Mouse (Mus musculus) intestine, postnatal 0 days (tissue): ENCODE data around the gene Cdk17. TPM values are rescaled to one million over a fixed set of nuclear protein-coding genes. Genes with fewer than 3 reads are reported as not detected.
A peak's percentile ranks its signal among the peaks of the same experiment; 100 is the strongest.

Experiments used
- ATAC-seq: fragments of 200-750 bp; cut with Nextera tagmentation; 2 replicates; pipeline ENCODE4 v1.8.0; 2017; ENCODE audit warnings: mild to moderate bottlenecking, moderate TSS enrichment, moderate library complexity
- H3K27ac ChIP-seq: fragments of 300-500 bp; sonication (generic); 2 replicates; pipeline ENCODE4 v1.5.1; 2014; ENCODE audit warnings: mild to moderate bottlenecking, low read depth, low read length, moderate library complexity
- H3K27me3 ChIP-seq: fragments of 300-500 bp; sonication (generic); replicated peaks from 2 replicates; pipeline ENCODE4 v1.6.1; 2014; ENCODE audit warnings: low read length, mixed read lengths; ENCODE audit not compliant: control insufficient read depth, insufficient read depth
- H3K36me3 ChIP-seq: fragments of 300-500 bp; sonication (generic); 2 replicates; pipeline ENCODE4 v1.6.1; 2014; ENCODE audit warnings: mild to moderate bottlenecking, moderate library complexity; ENCODE audit not compliant: control insufficient read depth, insufficient read depth
- H3K4me1 ChIP-seq: fragments of 300-500 bp; sonication (generic); replicated peaks from 2 replicates; pipeline ENCODE4 v1.6.1; 2014; ENCODE audit warnings: antibody characterized with exemption, low read length, mixed read lengths; ENCODE audit not compliant: control insufficient read depth, insufficient read depth
- H3K4me2 ChIP-seq: fragments of 300-500 bp; sonication (generic); replicated peaks from 2 replicates; pipeline ENCODE4 v1.6.1; 2014; ENCODE audit warnings: low read depth, mild to moderate bottlenecking, moderate library complexity
- H3K4me3 ChIP-seq: fragments of 300-500 bp; sonication (generic); 2 replicates; pipeline ENCODE4 v1.5.1; 2014; ENCODE audit warnings: low read depth, low read length
- H3K9ac ChIP-seq: fragments of 300-500 bp; sonication (generic); 2 replicates; pipeline ENCODE4 v1.6.1; 2014; ENCODE audit warnings: mild to moderate bottlenecking, low read depth, low read length
- H3K9me3 ChIP-seq: fragments of 300-500 bp; sonication (generic); 2 replicates; pipeline ENCODE4 v1.6.1; 2016; ENCODE audit warnings: mixed run types; ENCODE audit not compliant: control insufficient read depth
- CTCF ChIP-seq: sonication (generic); IDR thresholded peaks from 2 replicates; pipeline ENCODE4 v1.5.1; 2016; ENCODE audit warnings: low read depth, mild to moderate bottlenecking, control low read depth, antibody characterized with exemption, moderate library complexity
- WGBS: fragments of 180-500 bp; shearing (Covaris S2); extraction: QIAGEN DNeasy Blood & Tissue Kit; methylation state at CpG from one replicate; pipeline ENCODE4 v1.1.7; 2014; 5-methylcytosine and 5-hydroxymethylcytosine counted together
- polyA plus RNA-seq: library from polyadenylated mRNA; unstranded; fragments of >200 nt; fragmentation: Nextera tagmentation; extraction: Ambion mirVana; gene quantifications from 2 replicates; pipeline ENCODE4 v1.2.1, GENCODE M21; 2015

Cdk17 gene
- polyA plus RNA-seq, 1 experiment from 2014 or later: 8.2 TPM

- 82% methylated on average over 3 of the region's 3 CpGs for WGBS
- TF ChIP-seq CTCF: no peak
Observed at GRCm38 (mm10) chr10:93138730-93139129, 21.9 kb upstream of the Cdk17 start.

GRCm38 (mm10) chr10:93140778-93141177 is 19.9 kb upstream of the Cdk17 start:
- Histone ChIP-seq H3K9ac (no peak overlapping the region), H3K9me3 (no peaks in the 10 kb centered on the region), H3K4me2 (no peak overlapping the region), H3K27ac (no peak overlapping the region), H3K4me3 (no peak overlapping the region), H3K36me3 (no peaks in the 10 kb centered on the region), H3K27me3 (no peaks in the 10 kb centered on the region), H3K4me1 (no peaks in the 10 kb centered on the region; the same call in 1 of the 2 replicates)
- ATAC-seq: no peak
- TF ChIP-seq CTCF: no peak
- whole genome bisulfite sequencing: 57% methylated on average over 4 of the region's 4 CpGs

More at GRCm38 (mm10) chr10:93138730-93139129, 21.9 kb upstream of the Cdk17 start:
- no peak for ATAC-seq
- H3K27ac ChIP-seq: no peak overlapping the region
- H3K4me3 ChIP-seq: no peak overlapping the region
- H3K36me3 ChIP-seq: no peaks in the 10 kb centered on the region
- no peak overlapping the region for H3K9ac ChIP-seq
- no peaks in the 10 kb centered on the region for H3K27me3 ChIP-seq
- no peaks in the 10 kb centered on the region; the same call in 1 of the 2 replicates for H3K4me1 ChIP-seq
- H3K4me2 ChIP-seq: no peak overlapping the region
- no peaks in the 10 kb centered on the region for H3K9me3 ChIP-seq

GRCm38 (mm10) chr10:93142600-93143284 is 17.9 kb upstream of the Cdk17 start:
- H3K27me3 ChIP-seq: no peaks in the 10 kb centered on the region
- H3K9ac ChIP-seq: no peak overlapping the region
- H3K27ac ChIP-seq: no peak overlapping the region
- WGBS: 26% methylated on average over 8 of the region's 8 CpGs
- H3K4me3 ChIP-seq: no peak overlapping the region
- H3K9me3 ChIP-seq: no peaks in the 10 kb centered on the region
- ATAC-seq: no peak
- H3K4me1 ChIP-seq: no peaks in the 10 kb centered on the region; the same call in 1 of the 2 replicates
- peak overlapping the region; percentile 48 for H3K4me2 ChIP-seq
- no peaks in the 10 kb centered on the region for H3K36me3 ChIP-seq
- TF ChIP-seq CTCF: no peak

GRCm38 (mm10) chr10:93143285-93143985 is 17.2 kb upstream of the Cdk17 start:
- Histone ChIP-seq H3K9ac (no peak overlapping the region), H3K4me1 (no peaks in the 10 kb centered on the region; the same call in 1 of the 2 replicates), H3K9me3 (no peaks in the 10 kb centered on the region), H3K27ac (no peak overlapping the region), H3K36me3 (no peaks in the 10 kb centered on the region), H3K4me2 (peak overlapping the region; percentile 48), H3K27me3 (no peaks in the 10 kb centered on the region), H3K4me3 (no peak overlapping the region)
- 23% methylated on average over 18 of the region's 18 CpGs for WGBS
- no peak for TF ChIP-seq CTCF
- ATAC-seq: no peak

GRCm38 (mm10) chr10:93143986-93144314 is 16.7 kb upstream of the Cdk17 start:
- Histone ChIP-seq H3K27me3 (no peaks in the 10 kb centered on the region), H3K27ac (no peak overlapping the region), H3K4me2 (no peak overlapping the region; the same call in 1 of the 2 replicates), H3K9me3 (no peaks in the 10 kb centered on the region), H3K4me1 (no peaks in the 10 kb centered on the region; the same call in 1 of the 2 replicates), H3K9ac (no peak overlapping the region), H3K36me3 (no peaks in the 10 kb centered on the region), H3K4me3 (no peak overlapping the region)
- ATAC-seq: no peak
- no peak for TF ChIP-seq CTCF
- WGBS: 52% methylated on average over 6 of the region's 6 CpGs

DNA sequence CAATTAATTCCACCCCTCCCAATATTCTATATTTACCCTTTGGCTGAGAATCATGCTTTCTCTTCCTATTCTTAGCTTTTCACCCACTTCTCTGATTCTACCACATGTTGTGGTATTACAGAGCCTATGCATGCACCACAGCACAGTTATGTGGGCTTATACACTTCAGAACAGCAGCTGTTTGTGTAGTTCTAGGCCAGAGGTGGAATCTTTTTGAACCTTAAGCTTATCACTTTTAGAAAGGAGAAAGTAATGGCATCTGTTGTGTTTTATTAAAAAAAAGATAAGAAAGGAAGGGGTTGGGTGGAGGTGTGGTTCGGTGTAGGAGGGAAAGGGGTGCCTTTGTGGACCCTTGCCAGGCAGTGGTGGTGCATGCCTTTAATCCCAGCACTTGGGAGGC is 16.1 kb upstream of the Cdk17 start:
- no peak for ATAC-seq
- no peak overlapping the region for H3K4me3 ChIP-seq
- H3K27ac ChIP-seq: no peak overlapping the region
- H3K27me3 ChIP-seq: no peaks in the 10 kb centered on the region
- 64% methylated on average over 1 of the region's 1 CpGs for WGBS
- TF ChIP-seq CTCF: no peak
- H3K9ac ChIP-seq: no peak overlapping the region
- no peaks in the 10 kb centered on the region; the same call in 1 of the 2 replicates for H3K4me1 ChIP-seq
- no peak overlapping the region for H3K4me2 ChIP-seq
- H3K36me3 ChIP-seq: no peaks in the 10 kb centered on the region
- no peaks in the 10 kb centered on the region for H3K9me3 ChIP-seq
